Mouse (Mus musculus): ENCODE data around the gene Ranbp9. TPM values are rescaled to one million over a fixed set of nuclear protein-coding genes. Genes with fewer than 3 reads are reported as not detected.
A peak's percentile ranks its signal among the peaks of the same experiment; 100 is the strongest.

The Ranbp9 gene
- total and polyA plus RNA-seq, 3 experiments = 17.1 to 25.9 TPM; not detected in 1

GRCm38 (mm10) chr13:43479767-43480571 is 1.1 kb downstream of the Ranbp9 start:
- Histone ChIP-seq H3K9ac (ENCODE audit: control insufficient read depth, low read depth, low read length, poor library complexity, severe bottlenecking) (peak overlapping the region; percentile 97), H3K4me1 (ENCODE audit: control insufficient read depth in 1 of 2, insufficient read depth in 2 of 2, low read length in 2 of 2) (peaks cover 15 to 19% of the 10 kb centered on the region in 2 experiments), H3K27me3 (ENCODE audit: control insufficient read depth in 1 of 2, insufficient read depth in 2 of 2, low read length in 2 of 2) (no peaks in the 10 kb centered on the region; a peak in 1 of 4 replicates), H3K9me3 (replicated peaks; ENCODE audit: insufficient read depth, low read length) (no peaks in the 10 kb centered on the region), H3K79me2 (ENCODE audit: control insufficient read depth, insufficient read depth, low read length, poor library complexity) (peaks cover 53% of the 10 kb centered on the region), H3K4me3 (ENCODE audit: control insufficient read depth in 1 of 2, insufficient read depth in 1 of 2, low read depth in 2 of 2, low read length in 2 of 2) (peak overlapping the region; percentile 78 to 99), H3K27ac (ENCODE audit: control insufficient read depth, low read depth, low read length) (peak overlapping the region; percentile 37), H3K36me3 (ENCODE audit: control insufficient read depth in 1 of 2, insufficient read depth in 2 of 2, low read length in 2 of 2) (peaks cover 0 to 29% of the 10 kb centered on the region in 2 experiments; a peak in 2 of 4 replicates)
- TF ChIP-seq NELFE (IDR thresholded peaks at IDR 0.05; ENCODE audit: low read depth, low read length) (no peak), CTCF (IDR thresholded peaks at IDR 0.05 in 2 of 3, conservative IDR thresholded peaks at IDR 0.05 in 1 of 3; ENCODE audit: control insufficient read depth in 1 of 3, insufficient read depth in 1 of 3, low read depth in 2 of 3, low read length in 3 of 3, poor library complexity in 1 of 3, severe bottlenecking in 1 of 3) (no peak), E2F4 (IDR thresholded peaks at IDR 0.05; ENCODE audit: borderline replicate concordance, low read depth, low read length) (no peak), MYC (IDR thresholded peaks at IDR 0.05; ENCODE audit: low read depth, low read length) (no peak), MAFK (IDR thresholded peaks at IDR 0.05; ENCODE audit: borderline replicate concordance, low read depth, low read length) (no peak), TCF12 (IDR thresholded peaks at IDR 0.05; ENCODE audit: low read depth, low read length) (no peak), CHD2 (IDR thresholded peaks at IDR 0.05; ENCODE audit: low read length) (no peak), POLR2A (IDR thresholded peaks at IDR 0.05; ENCODE audit: control insufficient read depth in 1 of 2, insufficient read depth in 1 of 2, low read depth in 1 of 2, low read length in 2 of 2, poor library complexity in 1 of 2) (0 out of 4 replicates have a peak, but pooled peaks of 1 of the 2 experiments have one; percentile 16), ZMIZ1 (IDR thresholded peaks at IDR 0.05; ENCODE audit: low read depth, low read length) (no peak), ZC3H11A (IDR thresholded peaks at IDR 0.05; ENCODE audit: low read depth, low read length) (no peak), USF2 (IDR thresholded peaks at IDR 0.05; ENCODE audit: borderline replicate concordance in 1 of 2, insufficient read depth in 1 of 2, low read depth in 1 of 2, low read length in 2 of 2) (no peak), GABPA (IDR thresholded peaks at IDR 0.05; ENCODE audit: low read depth, low read length) (no peak), MYB (IDR thresholded peaks at IDR 0.05; ENCODE audit: low read depth, low read length) (no peak), POLR2AphosphoS2 (IDR thresholded peaks at IDR 0.05; ENCODE audit: low read length) (no peak), CHD1 (IDR thresholded peaks at IDR 0.05; ENCODE audit: low read depth, low read length) (0 out of 2 replicates have a peak, but pooled peaks have one; percentile 29), TBP (IDR thresholded peaks at IDR 0.05; ENCODE audit: low read depth, low read length) (0 out of 2 replicates have a peak, but pooled peaks have one; percentile 11), USF1 (IDR thresholded peaks at IDR 0.05; ENCODE audit: low read depth, low read length) (no peak), JUND (IDR thresholded peaks at IDR 0.05; ENCODE audit: low read depth, low read length) (no peak), ZNF384 (IDR thresholded peaks at IDR 0.05; ENCODE audit: low read depth, low read length) (no peak)
- peak; percentile 59 for DNase-seq (ENCODE audit: low read depth, low spot score)
